Mouse (Mus musculus): ENCODE data around the gene Wnt9b. TPM values are rescaled to one million over a fixed set of nuclear protein-coding genes. Genes with fewer than 3 reads are reported as not detected.
A peak's percentile ranks its signal among the peaks of the same experiment; 100 is the strongest.
"Not testable (repeated sequence)": the region's sequence is repeated elsewhere in the genome, so short reads cannot be mapped to it uniquely, and the experiment has no call there.

Gene Wnt9b
- under 1 TPM; 0.13 to 0.20 TPM for total RNA-seq (2021)
- long read RNA-seq, experiment 1 = 0 reads
- long read RNA-seq, experiment 2 = 0 reads

GRCm38 (mm10) chr11:103749306-103750089, at the start of gene Wnt9b:
Wnt9b (minus strand) TSS chr11:103749821.
- peak; percentile 57 to 70 for DNase-seq

GRCm38 (mm10) chr11:103789951-103790350, 40.3 kb upstream of the Wnt9b start:
- DNase-seq = no peak

GRCm38 (mm10) chr11:103780152-103780551, 30.5 kb upstream of the Wnt9b start:
- peak; percentile 62 to 74 for DNase-seq

GRCm38 (mm10) chr11:103774228-103774530, 24.6 kb upstream of the Wnt9b start:
- DNase-seq = no peak

- DNase-seq = peak in 1 of 2 experiments; percentile 24
These were observed 24.0 kb upstream of the Wnt9b start, which contains the start of gene Wnt3 for GRCm38 (mm10) chr11:103773387-103774227. Wnt3 (plus strand) TSS chr11:103774150.

- no peak for DNase-seq
These were observed 23.1 kb upstream of the Wnt9b start for GRCm38 (mm10) chr11:103772505-103773386.

GRCm38 (mm10) chr11:103771160-103771817, 21.7 kb upstream of the Wnt9b start:
- no peak for DNase-seq

GRCm38 (mm10) chr11:103765556-103766011, 16.0 kb upstream of the Wnt9b start:
- DNase-seq = no peak

GRCm38 (mm10) chr11:103764601-103765000, 15.0 kb upstream of the Wnt9b start:
- DNase-seq = no peak

GRCm38 (mm10) chr11:103763410-103764163, 14.0 kb upstream of the Wnt9b start:
- peak in 1 of 2 experiments; percentile 41 for DNase-seq

- not testable (repeated sequence) for DNase-seq
These were observed 11.3 kb upstream of the Wnt9b start for GRCm38 (mm10) chr11:103760891-103761290.

- no peak for DNase-seq
These were observed 10.5 kb upstream of the Wnt9b start for GRCm38 (mm10) chr11:103760101-103760500.

- peak; percentile 90 to 93 for DNase-seq
These were observed 9.1 kb upstream of the Wnt9b start for GRCm38 (mm10) chr11:103758706-103759105.

GRCm38 (mm10) chr11:103758054-103758453, 8.4 kb upstream of the Wnt9b start:
- DNase-seq = no peak

GRCm38 (mm10) chr11:103750612-103751011, 991 bp upstream of the Wnt9b start:
- DNase-seq = peak; percentile 67 to 69

- DNase-seq = no peak
These were observed 14.4 kb downstream of the Wnt9b start for GRCm38 (mm10) chr11:103735046-103735781.

- DNase-seq = no peak
These were observed 15.1 kb downstream of the Wnt9b start for GRCm38 (mm10) chr11:103734411-103735045.

GRCm38 (mm10) chr11:103733961-103734360, 15.7 kb downstream of the Wnt9b start:
- DNase-seq = peak in 1 of 2 experiments; percentile 37

GRCm38 (mm10) chr11:103733069-103733468, 16.6 kb downstream of the Wnt9b start:
- DNase-seq = no peak
